Mouse (Mus musculus) megakaryocyte, embryonic 14.5 days (primary cell): Measurements from ENCODE around the gene Agmo.

Source experiments
- FLI1 ChIP-seq: IDR thresholded peaks from 2 replicates; pipeline ENCODE4 v1.6.1; 2012; ENCODE audit warnings: low read length, inconsistent platforms, mixed read lengths
- GATA1 ChIP-seq: IDR thresholded peaks from 3 replicates; pipeline ENCODE4 v1.6.1; 2012; ENCODE audit warnings: mixed read lengths, low read length, inconsistent platforms, borderline replicate concordance

- TF ChIP-seq GATA1: no peak
- no peak for TF ChIP-seq FLI1
These were observed 161.1 kb downstream of the Agmo start for GRCm38 (mm10) chr12:37402541-37402940.
